Mouse (Mus musculus) embryonic facial prominence, embryonic 11.5 days (tissue): Measurements from ENCODE around the gene Ngp. TPM values are rescaled to one million over a fixed set of nuclear protein-coding genes. Genes with fewer than 3 reads are reported as not detected.
"Not testable (repeated sequence)": the region's sequence is repeated elsewhere in the genome, so short reads cannot be mapped to it uniquely, and the experiment has no call there.

Experiments
- ATAC-seq: fragments of 200-750 bp; cut with Nextera tagmentation; replicated peaks from 2 replicates; pipeline ENCODE4 v1.8.0; 2017; ENCODE audit warnings: low read depth; ENCODE audit not compliant: insufficient number of reproducible peaks, low FRiP score, low TSS enrichment
- DNase-seq: peaks from one replicate; pipeline ENCODE4 v3.0.0-alpha.2; 2015; ENCODE audit warnings: low spot score
- H3K27ac ChIP-seq: fragments of 300-500 bp; sonication (generic); replicated peaks from 2 replicates; pipeline ENCODE4 v1.5.1; 2014; ENCODE audit warnings: mild to moderate bottlenecking, low read depth, low read length, control low read depth
- H3K27me3 ChIP-seq: fragments of 300-500 bp; sonication (generic); 2 replicates; pipeline ENCODE4 v1.6.1; 2014; ENCODE audit warnings: mild to moderate bottlenecking, low read length, moderate library complexity, mixed read lengths; ENCODE audit not compliant: control insufficient read depth, insufficient read depth
- H3K36me3 ChIP-seq: fragments of 300-500 bp; sonication (generic); replicated peaks from 2 replicates; pipeline ENCODE4 v1.6.1; 2014; ENCODE audit warnings: low read depth, mild to moderate bottlenecking, low read length, moderate library complexity, mixed read lengths; ENCODE audit not compliant: control insufficient read depth, insufficient read depth
- H3K4me1 ChIP-seq: fragments of 300-500 bp; sonication (generic); 2 replicates; pipeline ENCODE4 v1.6.1; 2014; ENCODE audit warnings: low read length, mixed read lengths; ENCODE audit not compliant: control insufficient read depth, insufficient read depth
- H3K4me2 ChIP-seq: fragments of 300-500 bp; sonication (generic); 2 replicates; pipeline ENCODE4 v1.6.1; 2014; ENCODE audit warnings: low read depth, mild to moderate bottlenecking, control low read depth, low read length, moderate library complexity
- H3K4me3 ChIP-seq: fragments of 300-500 bp; sonication (generic); 2 replicates; pipeline ENCODE4 v1.5.1; 2014; ENCODE audit warnings: low read depth, low read length, control low read depth
- H3K9ac ChIP-seq: fragments of 300-500 bp; sonication (generic); replicated peaks from 2 replicates; pipeline ENCODE4 v1.6.1; 2014; ENCODE audit warnings: mild to moderate bottlenecking, control low read depth, low read length
- H3K9me3 ChIP-seq: fragments of 300-500 bp; sonication (generic); replicated peaks from 2 replicates; pipeline ENCODE4 v1.6.1; 2016; ENCODE audit warnings: mild to moderate bottlenecking, low read length, inconsistent platforms, mixed read lengths; ENCODE audit not compliant: control insufficient read depth
- WGBS: fragments of 180-500 bp; shearing (Covaris S2); extraction: QIAGEN DNeasy Blood & Tissue Kit; methylation state at CpG from one replicate; pipeline ENCODE4 v1.1.7; 2014; 5-methylcytosine and 5-hydroxymethylcytosine counted together
- polyA plus RNA-seq: library from polyadenylated mRNA; unstranded; fragments of >200 nt; fragmentation: Nextera tagmentation; extraction: Ambion mirVana; gene quantifications from 2 replicates; pipeline ENCODE4 v1.2.1, GENCODE M21; 2014

Gene Ngp
- polyA plus RNA-seq, 1 experiment from 2014 or later, result 1.5 TPM

GRCm38 (mm10) chr9:110384369-110384929 is 35.1 kb upstream of the Ngp start:
- WGBS, result 80% methylated on average over 7 of the region's 7 CpGs

GRCm38 (mm10) chr9:110388011-110388410 is 31.5 kb upstream of the Ngp start:
- Histone ChIP-seq H3K27me3 (no peaks in the 10 kb centered on the region), H3K4me3 (no peak overlapping the region), H3K4me2 (no peak overlapping the region), H3K36me3 (peaks cover 32% of the 10 kb centered on the region), H3K9ac (no peak overlapping the region), H3K4me1 (no peaks in the 10 kb centered on the region; the same call in 1 of the 2 replicates), H3K27ac (no peak overlapping the region), H3K9me3 (no peaks in the 10 kb centered on the region)
- WGBS, result 99% methylated on average over 7 of the region's 7 CpGs
- DNase-seq (no peak), ATAC-seq (no peak)

More at GRCm38 (mm10) chr9:110384369-110384929, 35.1 kb upstream of the Ngp start:
- no peaks in the 10 kb centered on the region; the same call in 1 of the 2 replicates for H3K4me1 ChIP-seq
- ATAC-seq (no peak), DNase-seq (no peak)
- H3K4me2 ChIP-seq, result no peak overlapping the region
- no peak overlapping the region for H3K27ac ChIP-seq
- H3K9me3 ChIP-seq, result no peaks in the 10 kb centered on the region
- no peak overlapping the region for H3K9ac ChIP-seq
- no peaks in the 10 kb centered on the region for H3K27me3 ChIP-seq
- no peak overlapping the region for H3K4me3 ChIP-seq
- peaks cover 16% of the 10 kb centered on the region for H3K36me3 ChIP-seq

- no peaks in the 10 kb centered on the region; the same call in 1 of the 2 replicates for H3K4me1 ChIP-seq
These were observed 28.7 kb upstream of the Ngp start for GRCm38 (mm10) chr9:110390843-110391242.

GRCm38 (mm10) chr9:110393295-110393694 is 26.3 kb upstream of the Ngp start:
- WGBS, result 92% methylated on average over 4 of the region's 4 CpGs
- Histone ChIP-seq H3K36me3 (peaks cover 18% of the 10 kb centered on the region), H3K27ac (no peak overlapping the region), H3K9me3 (no peaks in the 10 kb centered on the region), H3K27me3 (no peaks in the 10 kb centered on the region), H3K4me3 (no peak overlapping the region), H3K4me1 (no peaks in the 10 kb centered on the region), H3K9ac (no peak overlapping the region), H3K4me2 (no peak overlapping the region)
- DNase-seq, result no peak
- no peak for ATAC-seq

More at GRCm38 (mm10) chr9:110390843-110391242, 28.7 kb upstream of the Ngp start:
- H3K4me3 ChIP-seq, result no peak overlapping the region
- H3K27ac ChIP-seq, result no peak overlapping the region
- ATAC-seq (no peak), DNase-seq (no peak)
- H3K9ac ChIP-seq, result no peak overlapping the region
- 96% methylated on average over 3 of the region's 3 CpGs for WGBS
- H3K27me3 ChIP-seq, result no peaks in the 10 kb centered on the region
- no peaks in the 10 kb centered on the region for H3K9me3 ChIP-seq
- peaks cover 24% of the 10 kb centered on the region for H3K36me3 ChIP-seq
- no peak overlapping the region for H3K4me2 ChIP-seq

GRCm38 (mm10) chr9:110400650-110401049 is 18.9 kb upstream of the Ngp start:
- ATAC-seq (no peak), DNase-seq (no peak)
- 85% methylated on average over 5 of the region's 5 CpGs for WGBS
- no peak overlapping the region for H3K4me2 ChIP-seq
- H3K36me3 ChIP-seq, result no peaks in the 10 kb centered on the region
- no peak overlapping the region for H3K9ac ChIP-seq
- H3K9me3 ChIP-seq, result no peaks in the 10 kb centered on the region
- H3K4me3 ChIP-seq, result no peak overlapping the region
- no peaks in the 10 kb centered on the region for H3K4me1 ChIP-seq
- H3K27ac ChIP-seq, result no peak overlapping the region
- no peaks in the 10 kb centered on the region for H3K27me3 ChIP-seq

GRCm38 (mm10) chr9:110402731-110403130 is 16.8 kb upstream of the Ngp start:
- H3K9me3 ChIP-seq, result no peaks in the 10 kb centered on the region
- WGBS, result 94% methylated on average over 2 of the region's 2 CpGs
- H3K4me3 ChIP-seq, result no peak overlapping the region
- H3K36me3 ChIP-seq, result no peaks in the 10 kb centered on the region
- no peaks in the 10 kb centered on the region for H3K27me3 ChIP-seq
- H3K4me1 ChIP-seq, result no peaks in the 10 kb centered on the region
- H3K9ac ChIP-seq, result no peak overlapping the region
- no peak for ATAC-seq
- DNase-seq, result no peak
- no peak overlapping the region for H3K4me2 ChIP-seq
- no peak overlapping the region for H3K27ac ChIP-seq

GRCm38 (mm10) chr9:110403240-110403639 is 16.3 kb upstream of the Ngp start:
- DNase-seq, H3K4me3 ChIP-seq, H3K36me3 ChIP-seq, H3K4me1 ChIP-seq, H3K27ac ChIP-seq, H3K27me3 ChIP-seq, H3K9ac ChIP-seq, H3K4me2 ChIP-seq, ATAC-seq, H3K9me3 ChIP-seq: not testable (repeated sequence)
- 90% methylated on average over 4 of the region's 4 CpGs for WGBS

- H3K36me3 ChIP-seq, result no peaks in the 10 kb centered on the region
- 1% methylated on average over 40 of the region's 41 CpGs for WGBS
- H3K4me2 ChIP-seq, result peak overlapping the region; percentile 59
- ATAC-seq, result peak; percentile 69
- H3K4me1 ChIP-seq, result no peaks in the 10 kb centered on the region
- no peak for DNase-seq
- H3K9me3 ChIP-seq, result no peaks in the 10 kb centered on the region
- peak overlapping the region; percentile 73 for H3K4me3 ChIP-seq
- no peak overlapping the region; the same call in 1 of the 2 replicates for H3K27ac ChIP-seq
- peak overlapping the region; percentile 79 for H3K9ac ChIP-seq
- H3K27me3 ChIP-seq, result no peaks in the 10 kb centered on the region
These were observed 12.0 kb upstream of the Ngp start for GRCm38 (mm10) chr9:110407311-110408098.
